Mouse (Mus musculus): ENCODE results near the gene Barx1. TPM values are rescaled to one million over a fixed set of nuclear protein-coding genes. Genes with fewer than 3 reads are reported as not detected.
A peak's percentile ranks its signal among the peaks of the same experiment; 100 is the strongest.

Gene Barx1
- polyA plus RNA-seq, 1 experiment from 2014 or later: not detected

GRCm38 (mm10) chr13:48643072-48643471 is 19.7 kb upstream of the Barx1 start:
- 94% methylated on average over 6 of the region's 6 CpGs for WGBS
- Histone ChIP-seq H3K4me2 (ENCODE audit: low read depth, low read length) (no peak overlapping the region), H3K9me3 (ENCODE audit: control insufficient read depth, low read length) (no peaks in the 10 kb centered on the region), H3K4me3 (ENCODE audit: low read depth, low read length) (no peak overlapping the region), H3K27ac (ENCODE audit: low read depth, low read length) (no peak overlapping the region), H3K27me3 (ENCODE audit: control insufficient read depth, insufficient read depth, low read length) (no peaks in the 10 kb centered on the region), H3K4me1 (ENCODE audit: control insufficient read depth, insufficient read depth, low read length) (no peaks in the 10 kb centered on the region), H3K9ac (replicated peaks; ENCODE audit: low read depth, low read length) (no peak overlapping the region), H3K36me3 (ENCODE audit: control insufficient read depth, insufficient read depth, low read length) (no peaks in the 10 kb centered on the region)
- ATAC-seq (ENCODE audit: low read depth): no peak

- 9% methylated on average over 3 of the region's 3 CpGs for WGBS
- no peak overlapping the region for H3K4me2 ChIP-seq (ENCODE audit: low read depth, low read length)
- H3K4me1 ChIP-seq (ENCODE audit: control insufficient read depth, insufficient read depth, low read length): no peaks in the 10 kb centered on the region
- H3K36me3 ChIP-seq (ENCODE audit: control insufficient read depth, insufficient read depth, low read length): no peaks in the 10 kb centered on the region
- H3K27ac ChIP-seq (ENCODE audit: low read depth, low read length): no peak overlapping the region
- no peak overlapping the region for H3K4me3 ChIP-seq (ENCODE audit: low read depth, low read length)
- H3K9ac ChIP-seq (replicated peaks; ENCODE audit: low read depth, low read length): no peak overlapping the region
- no peak for ATAC-seq (ENCODE audit: low read depth)
- H3K9me3 ChIP-seq (ENCODE audit: control insufficient read depth, low read length): no peaks in the 10 kb centered on the region
- H3K27me3 ChIP-seq (ENCODE audit: control insufficient read depth, insufficient read depth, low read length): no peaks in the 10 kb centered on the region
Measured at GRCm38 (mm10) chr13:48643991-48644390, 18.8 kb upstream of the Barx1 start.

GRCm38 (mm10) chr13:48646696-48647095 is 16.1 kb upstream of the Barx1 start:
- no peaks in the 10 kb centered on the region for H3K4me1 ChIP-seq (ENCODE audit: control insufficient read depth, insufficient read depth, low read length)
- no peak overlapping the region for H3K9ac ChIP-seq (replicated peaks; ENCODE audit: low read depth, low read length)
- no peaks in the 10 kb centered on the region for H3K9me3 ChIP-seq (ENCODE audit: control insufficient read depth, low read length)
- no peak overlapping the region for H3K4me3 ChIP-seq (ENCODE audit: low read depth, low read length)
- H3K27ac ChIP-seq (ENCODE audit: low read depth, low read length): no peak overlapping the region
- no peak for ATAC-seq (ENCODE audit: low read depth)
- no peaks in the 10 kb centered on the region for H3K36me3 ChIP-seq (ENCODE audit: control insufficient read depth, insufficient read depth, low read length)
- WGBS: 88% methylated on average over 4 of the region's 4 CpGs
- H3K27me3 ChIP-seq (ENCODE audit: control insufficient read depth, insufficient read depth, low read length): no peaks in the 10 kb centered on the region
- no peak overlapping the region for H3K4me2 ChIP-seq (ENCODE audit: low read depth, low read length)

GRCm38 (mm10) chr13:48650615-48651014 is 12.2 kb upstream of the Barx1 start:
- no peaks in the 10 kb centered on the region for H3K36me3 ChIP-seq (ENCODE audit: control insufficient read depth, insufficient read depth, low read length)
- ATAC-seq (ENCODE audit: low read depth): no peak
- WGBS: 0% methylated on average over 1 of the region's 1 CpGs
- no peak overlapping the region for H3K9ac ChIP-seq (replicated peaks; ENCODE audit: low read depth, low read length)
- H3K4me3 ChIP-seq (ENCODE audit: low read depth, low read length): no peak overlapping the region
- peaks cover 2% of the 10 kb centered on the region; the same call in 1 of the 2 replicates for H3K27me3 ChIP-seq (ENCODE audit: control insufficient read depth, insufficient read depth, low read length)
- no peaks in the 10 kb centered on the region for H3K4me1 ChIP-seq (ENCODE audit: control insufficient read depth, insufficient read depth, low read length)
- no peak overlapping the region for H3K4me2 ChIP-seq (ENCODE audit: low read depth, low read length)
- no peaks in the 10 kb centered on the region for H3K9me3 ChIP-seq (ENCODE audit: control insufficient read depth, low read length)
- no peak overlapping the region for H3K27ac ChIP-seq (ENCODE audit: low read depth, low read length)

GRCm38 (mm10) chr13:48651132-48652065 is 11.4 kb upstream of the Barx1 start:
- peaks cover 8% of the 10 kb centered on the region for H3K27me3 ChIP-seq (ENCODE audit: control insufficient read depth, insufficient read depth, low read length)
- no peaks in the 10 kb centered on the region for H3K36me3 ChIP-seq (ENCODE audit: control insufficient read depth, insufficient read depth, low read length)
- no peaks in the 10 kb centered on the region for H3K9me3 ChIP-seq (ENCODE audit: control insufficient read depth, low read length)
- H3K4me2 ChIP-seq (ENCODE audit: low read depth, low read length): no peak overlapping the region
- ATAC-seq (ENCODE audit: low read depth): no peak
- H3K4me3 ChIP-seq (ENCODE audit: low read depth, low read length): no peak overlapping the region
- no peak overlapping the region for H3K27ac ChIP-seq (ENCODE audit: low read depth, low read length)
- 63% methylated on average over 6 of the region's 6 CpGs for WGBS
- H3K4me1 ChIP-seq (ENCODE audit: control insufficient read depth, insufficient read depth, low read length): no peaks in the 10 kb centered on the region
- H3K9ac ChIP-seq (replicated peaks; ENCODE audit: low read depth, low read length): no peak overlapping the region

GRCm38 (mm10) chr13:48653788-48654770 is 8.7 kb upstream of the Barx1 start:
- H3K36me3 ChIP-seq (ENCODE audit: control insufficient read depth, insufficient read depth, low read length): no peaks in the 10 kb centered on the region
- H3K27me3 ChIP-seq (ENCODE audit: control insufficient read depth, insufficient read depth, low read length): peaks cover 21% of the 10 kb centered on the region
- peak; percentile 81 for ATAC-seq (ENCODE audit: low read depth)
- 9% methylated on average over 14 of the region's 14 CpGs for WGBS
- no peaks in the 10 kb centered on the region for H3K4me1 ChIP-seq (ENCODE audit: control insufficient read depth, insufficient read depth, low read length)
- H3K27ac ChIP-seq (ENCODE audit: low read depth, low read length): no peak overlapping the region
- no peak overlapping the region for H3K4me2 ChIP-seq (ENCODE audit: low read depth, low read length)
- H3K9me3 ChIP-seq (ENCODE audit: control insufficient read depth, low read length): no peaks in the 10 kb centered on the region
- no peak overlapping the region for H3K4me3 ChIP-seq (ENCODE audit: low read depth, low read length)
- H3K9ac ChIP-seq (replicated peaks; ENCODE audit: low read depth, low read length): no peak overlapping the region

- Histone ChIP-seq H3K4me2 (ENCODE audit: low read depth, low read length) (no peak overlapping the region), H3K4me3 (ENCODE audit: low read depth, low read length) (no peak overlapping the region), H3K27me3 (ENCODE audit: control insufficient read depth, insufficient read depth, low read length) (peaks cover 30% of the 10 kb centered on the region), H3K9ac (replicated peaks; ENCODE audit: low read depth, low read length) (no peak overlapping the region), H3K4me1 (ENCODE audit: control insufficient read depth, insufficient read depth, low read length) (no peaks in the 10 kb centered on the region), H3K36me3 (ENCODE audit: control insufficient read depth, insufficient read depth, low read length) (no peaks in the 10 kb centered on the region), H3K27ac (ENCODE audit: low read depth, low read length) (no peak overlapping the region), H3K9me3 (ENCODE audit: control insufficient read depth, low read length) (no peaks in the 10 kb centered on the region)
- ATAC-seq (ENCODE audit: low read depth): no peak
- 2% methylated on average over 8 of the region's 8 CpGs for WGBS
Measured at GRCm38 (mm10) chr13:48655637-48656036, 7.2 kb upstream of the Barx1 start.

- H3K27ac ChIP-seq (ENCODE audit: low read depth, low read length): no peak overlapping the region
- H3K36me3 ChIP-seq (ENCODE audit: control insufficient read depth, insufficient read depth, low read length): no peaks in the 10 kb centered on the region
- no peak for ATAC-seq (ENCODE audit: low read depth)
- H3K27me3 ChIP-seq (ENCODE audit: control insufficient read depth, insufficient read depth, low read length): peaks cover 42% of the 10 kb centered on the region
- no peak overlapping the region for H3K4me3 ChIP-seq (ENCODE audit: low read depth, low read length)
- 0 out of 2 replicates have a peak, but pooled peaks cover 2% of the 10 kb centered on the region for H3K4me1 ChIP-seq (ENCODE audit: control insufficient read depth, insufficient read depth, low read length)
- H3K9me3 ChIP-seq (ENCODE audit: control insufficient read depth, low read length): no peaks in the 10 kb centered on the region
- WGBS: 0% methylated on average over 9 of the region's 9 CpGs
- no peak overlapping the region for H3K9ac ChIP-seq (replicated peaks; ENCODE audit: low read depth, low read length)
- no peak overlapping the region for H3K4me2 ChIP-seq (ENCODE audit: low read depth, low read length)
Measured at GRCm38 (mm10) chr13:48657791-48658190, 5.0 kb upstream of the Barx1 start.
